Mouse (Mus musculus): ENCODE data around the gene Kcnj10. TPM values are rescaled to one million over a fixed set of nuclear protein-coding genes. Genes with fewer than 3 reads are reported as not detected.
A peak's percentile ranks its signal among the peaks of the same experiment; 100 is the strongest.

Kcnj10 gene
- polyA plus RNA-seq (2015; fragmentation: Nextera tagmentation; extraction: Ambion mirVana): 1.5 and 2.5 TPM in 2 replicates

DNA sequence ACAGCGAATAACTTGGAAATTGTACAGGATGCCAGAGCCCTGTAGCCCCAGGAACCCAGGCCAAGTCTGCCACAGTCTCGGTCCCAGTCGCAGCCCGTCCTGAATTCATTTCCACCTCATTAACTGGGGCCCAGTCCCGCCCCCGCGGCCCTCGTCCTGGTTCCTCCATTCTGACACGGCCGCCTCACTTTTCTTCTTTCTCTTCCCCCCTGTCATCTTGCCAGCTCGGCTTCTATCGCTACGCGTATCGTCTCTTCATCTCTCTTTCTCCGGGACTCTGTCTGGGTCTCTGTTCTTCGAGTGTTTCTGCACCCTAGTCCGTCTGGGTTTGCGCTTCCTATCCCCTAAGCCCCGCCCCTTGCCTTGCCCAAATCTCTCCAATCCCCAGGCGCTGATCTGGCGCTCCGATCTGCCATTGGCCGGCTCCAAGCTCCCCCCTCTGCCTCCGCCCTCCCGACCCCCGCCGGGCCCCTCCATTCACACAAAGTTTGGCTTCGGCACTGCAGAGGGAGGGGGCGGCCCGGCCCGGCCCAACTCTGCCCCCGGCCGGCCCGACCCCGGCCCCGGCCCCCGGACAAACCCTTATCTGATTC, at the start of gene Kcnj10:
Kcnj10 (plus strand) TSS at position 482 of the 593 bp plus-strand sequence.
- WGBS: 1% methylated on average over 38 of the region's 38 CpGs
- peak within 1 kb of the TSS; percentile 51 for H3K9ac ChIP-seq (ENCODE audit: low read depth, low read length)
- H3K4me2 ChIP-seq (ENCODE audit: low read length): peak within 1 kb of the TSS; percentile 64
- H3K4me3 ChIP-seq (ENCODE audit: low read depth, low read length): peak within 1 kb of the TSS; percentile 42
- H3K9me3 ChIP-seq (replicated peaks; ENCODE audit: control insufficient read depth, low read length, poor library complexity, severe bottlenecking): no peaks in the 10 kb centered on the region
- H3K36me3 ChIP-seq (ENCODE audit: control insufficient read depth, insufficient read depth, low read length): no peaks in the 10 kb centered on the region
- peak; percentile 90 for ATAC-seq
- H3K4me1 ChIP-seq (ENCODE audit: control insufficient read depth, insufficient read depth, low read length): peaks cover 9% of the 10 kb centered on the region
- peak within 1 kb of the TSS; percentile 65 for H3K27ac ChIP-seq (ENCODE audit: low read length)
- H3K27me3 ChIP-seq (ENCODE audit: control insufficient read depth, insufficient read depth, low read depth, low read length): peaks cover 8% of the 10 kb centered on the region

- ATAC-seq: no peak
- H3K36me3 ChIP-seq (ENCODE audit: control insufficient read depth, insufficient read depth, low read length): no peaks in the 10 kb centered on the region
- no peak overlapping the region for H3K4me3 ChIP-seq (ENCODE audit: low read depth, low read length)
- 0 out of 2 replicates have a peak, but pooled peaks cover under 1% of the 10 kb centered on the region for H3K4me1 ChIP-seq (ENCODE audit: control insufficient read depth, insufficient read depth, low read length)
- H3K9ac ChIP-seq (ENCODE audit: low read depth, low read length): no peak overlapping the region
- H3K27ac ChIP-seq (ENCODE audit: low read length): no peak overlapping the region
- no peak overlapping the region for H3K4me2 ChIP-seq (ENCODE audit: low read length)
- H3K9me3 ChIP-seq (replicated peaks; ENCODE audit: control insufficient read depth, low read length, poor library complexity, severe bottlenecking): no peaks in the 10 kb centered on the region
- 83% methylated on average over 2 of the region's 2 CpGs for WGBS
- H3K27me3 ChIP-seq (ENCODE audit: control insufficient read depth, insufficient read depth, low read depth, low read length): no peaks in the 10 kb centered on the region
Measured at GRCm38 (mm10) chr1:172292880-172293279, 48.1 kb upstream of the Kcnj10 start.

- WGBS: 88% methylated on average over 11 of the region's 11 CpGs
- ATAC-seq: no peak
- no peaks in the 10 kb centered on the region for H3K9me3 ChIP-seq (replicated peaks; ENCODE audit: control insufficient read depth, low read length, poor library complexity, severe bottlenecking)
Measured at GRCm38 (mm10) chr1:172293449-172293848, 47.6 kb upstream of the Kcnj10 start.

GRCm38 (mm10) chr1:172295751-172296197, 45.2 kb upstream of the Kcnj10 start:
- no peaks in the 10 kb centered on the region for H3K9me3 ChIP-seq (replicated peaks; ENCODE audit: control insufficient read depth, low read length, poor library complexity, severe bottlenecking)
- H3K4me1 ChIP-seq (ENCODE audit: control insufficient read depth, insufficient read depth, low read length): peaks cover 4% of the 10 kb centered on the region; the same call in 1 of the 2 replicates
- peak overlapping the region; percentile 79 for H3K27ac ChIP-seq (ENCODE audit: low read length)
- peak overlapping the region; percentile 17 for H3K4me3 ChIP-seq (ENCODE audit: low read depth, low read length)
- H3K27me3 ChIP-seq (ENCODE audit: control insufficient read depth, insufficient read depth, low read depth, low read length): no peaks in the 10 kb centered on the region
- peak; percentile 80 for ATAC-seq
- WGBS: 60% methylated on average over 4 of the region's 4 CpGs
- H3K36me3 ChIP-seq (ENCODE audit: control insufficient read depth, insufficient read depth, low read length): no peaks in the 10 kb centered on the region
- peak overlapping the region; percentile 33 for H3K4me2 ChIP-seq (ENCODE audit: low read length)
- H3K9ac ChIP-seq (ENCODE audit: low read depth, low read length): no peak overlapping the region

More at GRCm38 (mm10) chr1:172293449-172293848, 47.6 kb upstream of the Kcnj10 start:
- H3K36me3 ChIP-seq (ENCODE audit: control insufficient read depth, insufficient read depth, low read length): no peaks in the 10 kb centered on the region
- no peaks in the 10 kb centered on the region for H3K27me3 ChIP-seq (ENCODE audit: control insufficient read depth, insufficient read depth, low read depth, low read length)
- no peak overlapping the region for H3K9ac ChIP-seq (ENCODE audit: low read depth, low read length)
- no peak overlapping the region for H3K4me3 ChIP-seq (ENCODE audit: low read depth, low read length)
- H3K27ac ChIP-seq (ENCODE audit: low read length): no peak overlapping the region
- H3K4me2 ChIP-seq (ENCODE audit: low read length): no peak overlapping the region
- H3K4me1 ChIP-seq (ENCODE audit: control insufficient read depth, insufficient read depth, low read length): 0 out of 2 replicates have a peak, but pooled peaks cover 4% of the 10 kb centered on the region

GRCm38 (mm10) chr1:172296816-172297510, 44.0 kb upstream of the Kcnj10 start:
- H3K4me1 ChIP-seq (ENCODE audit: control insufficient read depth, insufficient read depth, low read length): peaks cover 9% of the 10 kb centered on the region

DNA sequence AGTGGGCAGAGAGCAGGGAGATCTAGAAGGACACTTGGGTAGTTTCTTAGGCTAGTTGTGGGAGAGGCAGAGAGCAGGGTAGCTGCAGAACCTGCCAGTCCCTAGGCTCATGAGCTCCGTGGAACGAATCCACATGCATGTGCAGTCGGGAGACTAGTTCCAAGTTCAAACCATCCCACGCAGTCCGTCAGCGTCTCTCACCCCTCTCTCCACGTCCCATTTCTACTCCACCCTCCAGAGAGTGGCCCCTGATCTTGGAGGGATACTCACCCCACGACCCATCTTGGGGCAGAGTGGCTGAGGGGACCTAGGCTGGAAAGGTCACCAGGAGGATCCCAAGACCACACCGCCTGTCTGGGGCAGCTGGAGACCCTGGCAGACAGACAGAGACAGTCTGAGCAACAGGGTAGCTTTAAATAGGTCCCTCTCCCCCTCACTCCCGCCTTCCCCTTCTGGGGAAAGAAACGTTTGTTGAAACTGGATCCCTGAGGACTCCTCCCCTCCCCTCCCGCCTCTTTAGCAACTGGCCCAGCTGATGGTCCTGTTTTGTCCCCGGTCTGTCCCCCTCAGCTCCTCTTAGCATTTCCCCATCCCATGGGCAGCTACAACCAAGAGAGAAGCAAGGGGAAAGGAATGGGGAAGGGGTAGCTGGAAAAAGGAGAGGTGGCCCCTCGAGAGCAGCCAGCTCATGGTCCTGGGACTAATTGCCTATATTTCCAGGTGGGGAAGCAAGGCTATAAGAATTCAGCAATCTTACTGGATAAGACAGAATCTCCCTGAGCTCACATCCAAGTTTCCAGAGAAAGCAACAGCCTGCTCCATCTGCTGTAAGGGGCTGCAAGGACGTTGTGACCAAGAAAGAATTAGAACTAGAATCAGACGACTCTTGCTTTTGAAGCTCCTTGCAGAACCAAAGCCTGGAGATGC, 43.1 kb upstream of the Kcnj10 start, which contains the start of gene Atp1a2:
Atp1a2 (minus strand) TSS at position 454 of the 927 bp plus-strand sequence.
- Histone ChIP-seq H3K4me1 (ENCODE audit: control insufficient read depth, insufficient read depth, low read length) (peaks cover 9% of the 10 kb centered on the region), H3K27me3 (ENCODE audit: control insufficient read depth, insufficient read depth, low read depth, low read length) (no peaks in the 10 kb centered on the region), H3K27ac (ENCODE audit: low read length) (peak within 1 kb of the TSS; percentile 79), H3K9me3 (replicated peaks; ENCODE audit: control insufficient read depth, low read length, poor library complexity, severe bottlenecking) (no peaks in the 10 kb centered on the region), H3K4me3 (ENCODE audit: low read depth, low read length) (peak within 1 kb of the TSS; percentile 30), H3K36me3 (ENCODE audit: control insufficient read depth, insufficient read depth, low read length) (no peaks in the 10 kb centered on the region), H3K9ac (ENCODE audit: low read depth, low read length) (peak within 1 kb of the TSS; percentile 31; the same call in 1 of the 2 replicates), H3K4me2 (ENCODE audit: low read length) (peak within 1 kb of the TSS; percentile 33)
- WGBS: 13% methylated on average over 16 of the region's 16 CpGs
- peak; percentile 12; the same call in 1 of the 2 replicates for ATAC-seq

More at GRCm38 (mm10) chr1:172296816-172297510, 44.0 kb upstream of the Kcnj10 start:
- no peaks in the 10 kb centered on the region for H3K36me3 ChIP-seq (ENCODE audit: control insufficient read depth, insufficient read depth, low read length)
- H3K27ac ChIP-seq (ENCODE audit: low read length): peak overlapping the region; percentile 79
- H3K9ac ChIP-seq (ENCODE audit: low read depth, low read length): peak overlapping the region; percentile 31; the same call in 1 of the 2 replicates
- peak overlapping the region; percentile 30 for H3K4me3 ChIP-seq (ENCODE audit: low read depth, low read length)
- no peak for ATAC-seq
- 72% methylated on average over 6 of the region's 6 CpGs for WGBS
- peak overlapping the region; percentile 33 for H3K4me2 ChIP-seq (ENCODE audit: low read length)
- H3K9me3 ChIP-seq (replicated peaks; ENCODE audit: control insufficient read depth, low read length, poor library complexity, severe bottlenecking): no peaks in the 10 kb centered on the region
- H3K27me3 ChIP-seq (ENCODE audit: control insufficient read depth, insufficient read depth, low read depth, low read length): no peaks in the 10 kb centered on the region

GRCm38 (mm10) chr1:172299528-172299927, 41.5 kb upstream of the Kcnj10 start:
- H3K4me3 ChIP-seq (ENCODE audit: low read depth, low read length): no peak overlapping the region
- H3K27me3 ChIP-seq (ENCODE audit: control insufficient read depth, insufficient read depth, low read depth, low read length): no peaks in the 10 kb centered on the region
- no peak overlapping the region for H3K9ac ChIP-seq (ENCODE audit: low read depth, low read length)
- ATAC-seq: no peak
- 61% methylated on average over 7 of the region's 7 CpGs for WGBS
- no peaks in the 10 kb centered on the region for H3K36me3 ChIP-seq (ENCODE audit: control insufficient read depth, insufficient read depth, low read length)
- no peaks in the 10 kb centered on the region for H3K9me3 ChIP-seq (replicated peaks; ENCODE audit: control insufficient read depth, low read length, poor library complexity, severe bottlenecking)
- H3K27ac ChIP-seq (ENCODE audit: low read length): no peak overlapping the region
- no peak overlapping the region for H3K4me2 ChIP-seq (ENCODE audit: low read length)
- peaks cover 9% of the 10 kb centered on the region for H3K4me1 ChIP-seq (ENCODE audit: control insufficient read depth, insufficient read depth, low read length)

DNA sequence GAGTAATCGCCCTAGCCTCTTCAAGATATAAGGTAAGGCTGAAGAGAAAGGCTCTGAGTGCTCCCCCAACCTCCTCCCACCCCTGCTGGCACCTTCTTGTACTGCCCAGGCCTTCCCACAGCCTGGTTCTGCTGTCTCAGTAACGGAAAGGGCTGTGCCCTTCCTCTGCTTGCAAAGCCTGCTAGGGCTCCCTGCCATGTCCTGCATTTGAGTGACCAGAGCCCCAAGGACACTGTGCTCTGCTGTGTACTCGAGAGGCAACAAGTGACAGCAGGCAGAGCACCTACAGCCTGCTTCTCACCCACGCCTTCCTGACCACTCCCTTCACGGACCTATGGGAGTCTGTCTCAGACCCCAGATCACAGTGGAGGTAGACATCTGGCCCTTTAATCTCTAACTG, 40.8 kb upstream of the Kcnj10 start:
- WGBS: 62% methylated on average over 5 of the region's 5 CpGs
- ATAC-seq: no peak
- no peaks in the 10 kb centered on the region for H3K9me3 ChIP-seq (replicated peaks; ENCODE audit: control insufficient read depth, low read length, poor library complexity, severe bottlenecking)
- H3K36me3 ChIP-seq (ENCODE audit: control insufficient read depth, insufficient read depth, low read length): no peaks in the 10 kb centered on the region
- no peak overlapping the region for H3K9ac ChIP-seq (ENCODE audit: low read depth, low read length)
- H3K4me1 ChIP-seq (ENCODE audit: control insufficient read depth, insufficient read depth, low read length): peaks cover 9% of the 10 kb centered on the region
- H3K27ac ChIP-seq (ENCODE audit: low read length): 0 out of 2 replicates have a peak overlapping the region, but pooled peaks have one; percentile 11
- H3K4me3 ChIP-seq (ENCODE audit: low read depth, low read length): no peak overlapping the region
- no peaks in the 10 kb centered on the region for H3K27me3 ChIP-seq (ENCODE audit: control insufficient read depth, insufficient read depth, low read depth, low read length)
- H3K4me2 ChIP-seq (ENCODE audit: low read length): no peak overlapping the region

All from midbrain, embryonic 16.5 days (tissue).